Mouse (Mus musculus) neural tube, embryonic 10.5 days (tissue): ENCODE results near the gene Lztr1.

ENCODE experiments used
- DNase-seq: peaks from one replicate; pipeline ENCODE4 v3.0.0-alpha.2; 2017; ENCODE audit warnings: low spot score; ENCODE audit errors: extremely low spot score

Gene Lztr1

DNA sequence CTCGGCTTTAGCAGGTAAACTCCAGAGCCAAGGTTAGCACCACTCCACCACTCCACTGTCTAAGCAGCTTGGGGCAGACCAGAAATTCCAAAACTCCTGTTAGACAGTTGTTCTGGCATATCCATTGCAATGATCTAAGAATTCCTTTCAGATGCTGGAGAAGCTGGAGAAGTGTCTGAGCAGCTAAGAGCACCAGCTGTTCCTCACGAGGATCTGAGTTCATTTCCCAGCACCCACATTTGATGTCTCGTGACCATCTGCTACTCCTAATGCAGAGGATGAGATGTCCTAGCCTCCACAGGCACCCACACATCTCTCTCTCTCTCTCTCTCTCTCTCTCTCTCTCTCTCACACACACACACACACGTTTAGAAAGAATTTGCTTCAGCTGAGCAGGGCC is 48.4 kb downstream of the Lztr1 start:
- DNase-seq, result no peak

DNA sequence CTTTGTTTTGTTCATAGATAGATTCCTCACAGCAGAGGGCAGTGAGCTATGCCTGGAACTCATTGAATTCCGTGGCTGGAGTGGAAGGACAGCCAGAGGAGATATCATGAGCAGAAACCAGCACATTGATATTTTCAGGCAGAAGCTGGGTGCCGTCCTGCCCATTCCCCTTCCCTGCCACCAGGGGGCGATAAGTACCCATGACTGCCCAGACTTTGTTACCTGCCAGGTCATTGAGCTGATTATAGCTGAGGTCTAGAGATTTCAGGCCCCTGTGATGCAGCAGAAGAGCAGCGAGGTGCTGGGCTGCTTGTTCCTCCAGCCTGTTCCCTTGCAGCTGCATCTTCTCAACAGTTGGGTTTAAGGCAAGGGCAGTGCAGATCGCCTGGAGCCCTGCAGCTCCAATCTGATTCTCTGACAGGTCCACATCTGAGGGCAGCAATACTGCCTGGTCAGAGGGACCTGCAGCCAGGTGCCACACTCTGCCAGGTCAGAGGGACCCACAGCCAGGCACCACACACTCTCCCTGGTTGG is 49.5 kb downstream of the Lztr1 start:
- DNase-seq, result peak; percentile 78

GRCm38 (mm10) chr16:17558811-17559210 is 50.3 kb downstream of the Lztr1 start:
- DNase-seq, result peak; percentile 42

- DNase-seq, result no peak
Measured at GRCm38 (mm10) chr16:17559396-17560027, 51.0 kb downstream of the Lztr1 start.

- peak; percentile 77 for DNase-seq
Measured at GRCm38 (mm10) chr16:17561128-17561750, 52.8 kb downstream of the Lztr1 start, which contains the start of gene Lrrc74b. Gene Lrrc74b (minus strand): TSS chr16:17561247.

- peak; percentile 63 for DNase-seq
Measured at GRCm38 (mm10) chr16:17561751-17562208, 53.3 kb downstream of the Lztr1 start, which contains the start of gene P2rx6. Gene P2rx6 (plus strand): TSS chr16:17561885.

DNA sequence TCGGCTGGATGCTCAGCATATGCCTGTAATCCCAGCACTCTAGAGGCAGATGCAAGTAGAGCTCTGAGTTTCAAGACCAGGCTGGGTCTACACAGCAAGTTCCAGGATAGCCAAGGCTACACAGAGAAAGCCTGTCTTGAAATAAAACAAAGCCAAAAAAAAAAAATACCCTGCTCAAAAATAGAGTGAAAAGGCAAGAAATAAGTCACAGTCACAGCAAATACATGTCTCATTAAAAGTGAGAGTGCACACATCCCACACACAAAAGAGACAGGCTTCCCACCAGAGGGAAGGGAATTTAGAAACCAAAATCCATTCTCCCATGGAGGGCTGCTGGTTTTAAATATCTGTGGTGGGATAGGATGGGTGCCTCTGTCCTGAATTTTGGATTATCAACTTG is 55.1 kb downstream of the Lztr1 start:
- DNase-seq, result no peak

DNA sequence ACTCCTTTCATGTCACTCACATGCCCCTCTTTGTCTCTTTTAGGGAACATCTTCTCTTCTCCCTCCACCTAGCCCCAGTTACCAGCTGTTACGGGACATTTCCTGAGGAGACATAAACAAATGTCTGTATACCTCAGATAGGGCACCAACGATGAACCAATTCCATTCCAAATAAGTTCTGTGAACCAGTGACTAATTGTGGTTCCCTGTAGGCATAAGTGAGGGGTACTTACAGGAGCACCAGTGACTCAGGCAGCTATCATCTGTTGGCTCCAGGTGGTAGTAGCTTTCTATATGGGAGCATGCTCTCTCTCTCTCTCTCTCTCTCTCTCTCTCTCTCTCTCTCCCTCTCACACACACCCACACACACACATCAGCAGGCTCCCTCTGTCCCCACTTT is 55.7 kb downstream of the Lztr1 start:
- no peak for DNase-seq

- DNase-seq, result no peak
Measured at GRCm38 (mm10) chr16:17564771-17565170, 56.3 kb downstream of the Lztr1 start.

DNA sequence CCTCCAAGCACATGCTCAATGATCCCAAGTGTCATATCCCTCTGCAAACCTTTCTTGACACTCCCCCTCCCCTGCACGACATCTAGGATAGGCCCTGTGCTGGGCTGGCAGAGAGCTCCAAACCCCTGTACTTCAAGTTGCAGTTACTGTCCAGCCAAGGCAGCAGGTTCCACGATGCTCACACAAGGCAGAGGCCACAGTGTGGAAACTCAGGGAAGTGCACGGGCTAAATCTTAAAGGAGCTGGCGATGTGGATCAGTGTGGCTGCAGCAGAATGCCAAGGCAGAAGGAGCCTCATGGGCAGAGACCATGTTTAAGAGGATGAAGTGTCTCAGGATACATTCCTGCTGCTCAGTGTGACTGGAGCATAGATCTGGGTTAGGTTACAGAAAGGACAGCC is 57.7 kb downstream of the Lztr1 start:
- DNase-seq, result no peak
